Mouse (Mus musculus): ENCODE data around the gene Nr1h3. TPM values are rescaled to one million over a fixed set of nuclear protein-coding genes. Genes with fewer than 3 reads are reported as not detected.
"Not testable (repeated sequence)": the region's sequence is repeated elsewhere in the genome, so short reads cannot be mapped to it uniquely, and the experiment has no call there.

The Nr1h3 gene
- polyA plus RNA-seq (2012; rRNA removed): 35.2 and 38.8 TPM in 2 replicates

DNA sequence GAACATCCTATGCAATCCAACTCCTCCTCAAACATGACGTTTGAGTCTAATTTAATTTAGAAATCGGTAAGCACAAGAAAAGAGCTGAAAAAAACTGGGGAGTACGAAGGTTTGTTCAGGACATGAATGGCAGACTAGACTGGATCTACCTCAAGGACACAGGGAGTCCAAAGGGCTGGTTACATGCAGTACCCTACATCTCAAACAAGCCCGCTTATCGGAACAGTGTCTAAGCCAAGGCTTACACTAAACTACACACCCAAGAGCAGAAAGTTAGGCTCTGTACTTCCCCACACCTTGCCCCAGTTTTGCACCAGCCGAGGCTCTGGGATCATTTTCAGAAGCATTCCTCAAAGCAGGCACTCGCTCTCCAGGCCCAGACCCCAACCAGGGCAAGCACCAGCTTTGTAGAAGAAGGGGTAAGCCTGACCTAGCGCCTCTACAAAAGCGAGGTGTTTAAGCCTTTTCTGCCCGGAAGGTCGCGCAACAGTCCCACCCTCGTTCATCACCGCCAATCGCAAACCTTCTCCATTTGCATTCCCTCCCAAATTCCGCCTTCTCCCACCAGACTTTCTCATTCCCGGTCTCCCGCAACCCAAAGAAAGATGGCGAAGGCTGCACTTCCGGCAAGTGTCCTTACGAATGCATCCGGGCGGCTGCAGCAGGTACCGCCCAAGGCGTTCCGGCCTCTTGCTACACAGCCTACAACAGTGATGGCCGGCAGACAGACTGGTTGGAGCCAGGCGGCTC lies at the start of gene Nr1h3, which contains the start of gene Acp2:
Gene Nr1h3, minus strand, starts transcription at position 613 of the 750 bp plus-strand sequence.
Gene Acp2, plus strand, starts transcription at position 664 of the 750 bp plus-strand sequence.
- Histone ChIP-seq H3K4me3 (ENCODE audit: control insufficient read depth, insufficient read depth, low read length) (peak within 1 kb of the TSS; percentile 99), H3K27ac (ENCODE audit: control insufficient read depth, insufficient read depth, low read length) (peak within 1 kb of the TSS; percentile 36; the same call in 1 of the 2 replicates), H3K36me3 (ENCODE audit: control insufficient read depth, insufficient read depth, low read length) (peaks cover 6% of the 10 kb centered on the region; the same call in 1 of the 2 replicates), H3K27me3 (ENCODE audit: control insufficient read depth, insufficient read depth, low read length) (no peaks in the 10 kb centered on the region), H3K4me1 (replicated peaks; ENCODE audit: control insufficient read depth, insufficient read depth, low read length) (peaks cover 5% of the 10 kb centered on the region)
- peak; percentile 90 for DNase-seq
- TF ChIP-seq CTCF (IDR thresholded peaks at IDR 0.05; ENCODE audit: borderline replicate concordance, control insufficient read depth, extremely low read depth, insufficient read depth, low read length, poor library complexity): 0 out of 2 replicates have a peak, but pooled peaks have one; percentile 13
- 0 out of 2 replicates have a peak, but pooled peaks have one; percentile 41 for TF ChIP-seq POLR2A (IDR thresholded peaks at IDR 0.05; ENCODE audit: control insufficient read depth, extremely low read depth, insufficient read depth, low read length, poor library complexity)
- 5% methylated on average over 28 of the region's 28 CpGs for WGBS

DNA sequence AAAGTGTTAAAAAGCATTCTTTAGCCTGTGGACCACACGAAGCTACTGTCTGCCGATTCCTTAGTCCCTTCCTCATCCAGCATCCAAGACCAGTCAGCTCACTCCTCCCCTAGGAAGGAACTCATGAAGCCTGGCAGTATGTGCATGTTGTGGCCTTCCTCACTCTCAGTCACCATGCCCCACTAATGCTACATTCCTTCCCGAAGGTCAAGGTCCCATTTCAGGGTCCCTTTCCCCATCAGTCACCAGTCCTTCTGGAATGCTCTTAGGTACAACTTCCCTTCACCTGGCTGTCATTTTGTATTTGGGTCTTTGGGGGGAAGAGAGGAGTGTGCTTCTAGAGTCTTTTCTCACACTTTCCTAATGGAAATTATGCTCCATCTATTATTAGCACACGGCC lies 49.4 kb upstream of the Nr1h3 start:
- Histone ChIP-seq H3K4me3 (ENCODE audit: control insufficient read depth, insufficient read depth, low read length) (no peak overlapping the region), H3K4me1 (replicated peaks; ENCODE audit: control insufficient read depth, insufficient read depth, low read length) (peaks cover 16% of the 10 kb centered on the region), H3K27ac (ENCODE audit: control insufficient read depth, insufficient read depth, low read length) (no peak overlapping the region), H3K36me3 (ENCODE audit: control insufficient read depth, insufficient read depth, low read length) (no peaks in the 10 kb centered on the region), H3K27me3 (ENCODE audit: control insufficient read depth, insufficient read depth, low read length) (peaks cover 21% of the 10 kb centered on the region)
- no peak for DNase-seq
- TF ChIP-seq POLR2A (IDR thresholded peaks at IDR 0.05; ENCODE audit: control insufficient read depth, extremely low read depth, insufficient read depth, low read length, poor library complexity) (no peak), CTCF (IDR thresholded peaks at IDR 0.05; ENCODE audit: borderline replicate concordance, control insufficient read depth, extremely low read depth, insufficient read depth, low read length, poor library complexity) (no peak)
- WGBS: 87% methylated on average over 4 of the region's 4 CpGs

DNA sequence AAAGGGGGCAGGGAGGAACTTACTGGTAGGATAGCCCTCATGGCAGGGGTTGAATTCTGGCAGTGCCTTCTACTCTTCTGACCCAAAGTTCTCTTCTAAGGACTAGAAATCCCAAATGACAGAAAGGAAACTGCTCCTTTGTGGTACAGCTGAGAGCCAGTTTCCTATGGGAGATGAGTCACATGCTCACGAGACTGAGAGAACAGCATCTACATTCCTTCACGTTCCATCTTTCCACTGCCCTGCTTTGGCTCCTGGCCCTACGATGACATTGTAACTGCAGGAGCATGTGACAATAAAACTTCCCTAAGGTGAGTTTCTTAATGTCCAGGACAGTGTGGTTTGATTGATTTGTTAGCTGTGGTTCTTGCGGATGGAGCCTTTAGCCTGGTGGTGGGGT lies 45.7 kb upstream of the Nr1h3 start:
- 95% methylated on average over 4 of the region's 4 CpGs for WGBS
- Histone ChIP-seq H3K4me3 (ENCODE audit: control insufficient read depth, insufficient read depth, low read length) (no peak overlapping the region), H3K4me1 (replicated peaks; ENCODE audit: control insufficient read depth, insufficient read depth, low read length) (peaks cover 5% of the 10 kb centered on the region), H3K27me3 (ENCODE audit: control insufficient read depth, insufficient read depth, low read length) (no peaks in the 10 kb centered on the region; the same call in 1 of the 2 replicates), H3K36me3 (ENCODE audit: control insufficient read depth, insufficient read depth, low read length) (no peaks in the 10 kb centered on the region), H3K27ac (ENCODE audit: control insufficient read depth, insufficient read depth, low read length) (no peak overlapping the region)
- TF ChIP-seq POLR2A (IDR thresholded peaks at IDR 0.05; ENCODE audit: control insufficient read depth, extremely low read depth, insufficient read depth, low read length, poor library complexity): no peak
- TF ChIP-seq CTCF (IDR thresholded peaks at IDR 0.05; ENCODE audit: borderline replicate concordance, control insufficient read depth, extremely low read depth, insufficient read depth, low read length, poor library complexity): no peak
- DNase-seq: no peak

DNA sequence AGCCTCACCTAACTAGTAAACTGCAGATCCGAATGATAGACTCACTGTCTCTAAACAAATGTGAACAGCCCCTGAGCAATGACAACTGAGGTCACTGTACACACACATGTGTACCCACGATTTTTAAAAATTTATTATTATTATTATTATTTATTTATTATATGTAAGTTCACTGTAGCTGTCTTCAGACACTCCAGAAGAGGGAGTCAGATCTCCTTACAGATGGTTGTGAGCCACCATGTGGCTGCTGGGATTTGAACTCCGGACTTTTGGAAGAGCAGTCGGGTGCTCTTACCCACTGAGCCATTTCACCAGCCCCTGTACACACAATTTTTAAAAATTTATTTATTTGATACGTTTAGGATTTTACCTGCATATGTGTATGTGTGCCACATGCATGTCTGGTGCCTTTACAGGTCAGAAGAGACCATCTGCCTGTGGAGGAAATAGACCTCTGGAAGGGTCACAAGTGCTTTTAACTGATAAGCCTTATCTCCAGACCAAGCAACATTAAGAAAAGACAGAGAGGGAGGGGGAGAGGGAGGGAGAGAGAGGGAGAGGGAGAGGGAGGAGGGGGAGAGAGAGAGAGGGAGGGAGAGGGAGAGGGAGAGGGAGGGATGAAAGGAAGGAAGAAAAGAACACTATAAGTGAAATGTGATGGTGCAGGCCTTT lies 42.1 kb upstream of the Nr1h3 start:
- no peak overlapping the region for H3K4me3 ChIP-seq (ENCODE audit: control insufficient read depth, insufficient read depth, low read length)
- WGBS: 86% methylated on average over 5 of the region's 5 CpGs
- no peaks in the 10 kb centered on the region for H3K36me3 ChIP-seq (ENCODE audit: control insufficient read depth, insufficient read depth, low read length)
- no peak overlapping the region for H3K27ac ChIP-seq (ENCODE audit: control insufficient read depth, insufficient read depth, low read length)
- H3K27me3 ChIP-seq (ENCODE audit: control insufficient read depth, insufficient read depth, low read length): no peaks in the 10 kb centered on the region
- no peak for TF ChIP-seq CTCF (IDR thresholded peaks at IDR 0.05; ENCODE audit: borderline replicate concordance, control insufficient read depth, extremely low read depth, insufficient read depth, low read length, poor library complexity)
- H3K4me1 ChIP-seq (replicated peaks; ENCODE audit: control insufficient read depth, insufficient read depth, low read length): peaks cover 9% of the 10 kb centered on the region
- no peak for DNase-seq

DNA sequence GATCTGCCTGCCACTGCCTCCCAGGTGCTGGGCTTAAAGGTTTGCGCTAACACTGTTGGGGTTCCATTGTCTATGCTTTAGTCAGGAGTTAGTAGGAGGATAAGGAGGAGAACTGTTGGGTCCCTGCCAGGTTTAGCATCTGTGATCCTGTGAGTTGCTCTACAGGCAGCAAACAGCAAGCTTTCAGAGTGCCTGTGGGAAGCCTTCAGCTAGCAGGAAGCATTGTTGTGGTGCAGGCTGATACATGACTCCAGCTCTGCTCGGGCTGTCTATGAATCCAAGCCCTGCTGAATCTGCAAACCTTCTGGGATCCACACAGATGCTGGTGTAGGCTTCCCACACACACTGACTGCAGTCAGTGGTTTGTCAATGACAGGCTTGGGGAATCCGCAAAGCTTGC lies 40.8 kb upstream of the Nr1h3 start:
- no peak for TF ChIP-seq CTCF (IDR thresholded peaks at IDR 0.05; ENCODE audit: borderline replicate concordance, control insufficient read depth, extremely low read depth, insufficient read depth, low read length, poor library complexity)
- TF ChIP-seq POLR2A (IDR thresholded peaks at IDR 0.05; ENCODE audit: control insufficient read depth, extremely low read depth, insufficient read depth, low read length, poor library complexity): no peak
- no peaks in the 10 kb centered on the region for H3K27me3 ChIP-seq (ENCODE audit: control insufficient read depth, insufficient read depth, low read length)
- H3K36me3 ChIP-seq (ENCODE audit: control insufficient read depth, insufficient read depth, low read length): no peaks in the 10 kb centered on the region
- DNase-seq: no peak
- no peak overlapping the region for H3K4me3 ChIP-seq (ENCODE audit: control insufficient read depth, insufficient read depth, low read length)
- H3K4me1 ChIP-seq (replicated peaks; ENCODE audit: control insufficient read depth, insufficient read depth, low read length): peaks cover 9% of the 10 kb centered on the region
- WGBS: 76% methylated on average over 3 of the region's 3 CpGs
- H3K27ac ChIP-seq (ENCODE audit: control insufficient read depth, insufficient read depth, low read length): no peak overlapping the region

DNA sequence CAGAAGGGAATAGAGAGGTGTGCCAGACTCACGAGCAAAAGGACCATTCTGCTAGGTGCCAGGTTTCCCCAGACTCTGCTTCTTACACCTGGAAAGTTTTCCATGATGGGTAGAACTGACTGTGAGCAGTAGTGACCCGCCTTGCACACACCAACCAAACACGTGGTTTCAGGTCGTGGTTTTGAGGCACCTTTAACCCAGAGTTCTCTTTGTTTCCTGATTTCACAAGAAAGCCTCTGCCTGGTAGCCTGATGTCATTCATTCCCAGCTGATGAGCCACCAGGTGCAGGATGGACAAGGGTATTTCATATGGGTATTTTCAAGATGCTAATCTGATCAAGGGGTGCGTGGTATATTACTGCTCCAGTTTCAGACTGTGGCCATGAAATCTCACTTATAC lies 39.9 kb upstream of the Nr1h3 start:
- H3K4me3 ChIP-seq (ENCODE audit: control insufficient read depth, insufficient read depth, low read length): no peak overlapping the region
- H3K27ac ChIP-seq (ENCODE audit: control insufficient read depth, insufficient read depth, low read length): no peak overlapping the region
- TF ChIP-seq CTCF (IDR thresholded peaks at IDR 0.05; ENCODE audit: borderline replicate concordance, control insufficient read depth, extremely low read depth, insufficient read depth, low read length, poor library complexity): no peak
- TF ChIP-seq POLR2A (IDR thresholded peaks at IDR 0.05; ENCODE audit: control insufficient read depth, extremely low read depth, insufficient read depth, low read length, poor library complexity): no peak
- WGBS: 11% methylated on average over 5 of the region's 5 CpGs
- H3K27me3 ChIP-seq (ENCODE audit: control insufficient read depth, insufficient read depth, low read length): no peaks in the 10 kb centered on the region
- H3K4me1 ChIP-seq (replicated peaks; ENCODE audit: control insufficient read depth, insufficient read depth, low read length): peaks cover 9% of the 10 kb centered on the region
- H3K36me3 ChIP-seq (ENCODE audit: control insufficient read depth, insufficient read depth, low read length): no peaks in the 10 kb centered on the region
- DNase-seq: no peak

DNA sequence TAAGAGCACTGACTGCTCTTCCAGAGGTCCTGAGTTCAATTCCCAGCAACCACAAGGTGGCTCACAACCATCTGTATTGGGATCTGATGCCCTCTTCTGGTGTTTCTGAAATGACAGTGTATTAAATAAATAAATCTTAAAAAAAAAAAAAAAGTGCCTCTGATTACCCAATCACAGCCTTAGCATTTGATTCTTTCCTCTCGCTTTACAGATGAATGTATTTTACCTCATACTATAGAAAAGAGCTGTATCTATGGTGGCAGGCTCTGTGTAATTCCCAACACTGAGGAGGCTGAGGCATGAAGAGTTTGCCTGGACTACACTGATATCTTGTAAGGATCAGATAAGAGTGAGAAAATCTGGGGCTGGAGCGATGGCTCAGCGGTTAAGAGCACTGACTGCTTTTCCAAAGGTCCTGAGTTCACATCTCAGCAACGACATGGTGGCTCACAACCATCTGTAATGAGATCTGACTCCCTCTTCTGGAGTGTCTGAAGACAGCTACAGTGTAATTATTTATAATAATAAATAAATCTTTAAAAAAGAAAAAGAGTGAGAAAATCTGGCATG lies 35.0 kb upstream of the Nr1h3 start:
- not testable (repeated sequence) for H3K4me3 ChIP-seq (ENCODE audit: control insufficient read depth, insufficient read depth, low read length); H3K27me3 ChIP-seq (ENCODE audit: control insufficient read depth, insufficient read depth, low read length); H3K36me3 ChIP-seq (ENCODE audit: control insufficient read depth, insufficient read depth, low read length); DNase-seq; H3K4me1 ChIP-seq (replicated peaks; ENCODE audit: control insufficient read depth, insufficient read depth, low read length)
- H3K27ac ChIP-seq (ENCODE audit: control insufficient read depth, insufficient read depth, low read length): peak overlapping the region; percentile 87; the same call in 1 of the 2 replicates
- WGBS: 41% methylated on average over 4 of the region's 4 CpGs
